Mouse (Mus musculus) liver, embryonic 12.5 days (tissue): ENCODE results near the gene Arhgef7. TPM values are rescaled to one million over a fixed set of nuclear protein-coding genes. Genes with fewer than 3 reads are reported as not detected.

Experiments used
- ATAC-seq: fragments of 200-750 bp; cut with Nextera tagmentation; 2 replicates; pipeline ENCODE4 v1.8.0; 2017; ENCODE audit warnings: moderate number of reproducible peaks, mild to moderate bottlenecking, moderate library complexity
- H3K27ac ChIP-seq: fragments of 300-500 bp; sonication (generic); 2 replicates; pipeline ENCODE4 v1.5.1; 2016; ENCODE audit warnings: mild to moderate bottlenecking
- H3K27me3 ChIP-seq: fragments of 300-500 bp; sonication (generic); replicated peaks from 2 replicates; pipeline ENCODE4 v1.6.1; 2016; ENCODE audit warnings: mild to moderate bottlenecking, moderate library complexity
- H3K36me3 ChIP-seq: fragments of 300-500 bp; sonication (generic); 2 replicates; pipeline ENCODE4 v1.6.1; 2016; ENCODE audit warnings: mild to moderate bottlenecking, moderate library complexity
- H3K4me1 ChIP-seq: fragments of 300-500 bp; sonication (generic); 2 replicates; pipeline ENCODE4 v1.6.1; 2016
- H3K4me2 ChIP-seq: fragments of 300-500 bp; sonication (generic); 2 replicates; pipeline ENCODE4 v1.6.1; 2016; ENCODE audit warnings: mild to moderate bottlenecking, moderate library complexity
- H3K4me3 ChIP-seq: fragments of 300-500 bp; sonication (generic); 2 replicates; pipeline ENCODE4 v1.5.1; 2016; ENCODE audit warnings: mild to moderate bottlenecking, moderate library complexity
- H3K9ac ChIP-seq: fragments of 300-500 bp; sonication (generic); 2 replicates; pipeline ENCODE4 v1.6.1; 2016; ENCODE audit warnings: mild to moderate bottlenecking, moderate library complexity
- H3K9me3 ChIP-seq: fragments of 300-500 bp; sonication (generic); replicated peaks from 2 replicates; pipeline ENCODE4 v1.6.1; 2016; ENCODE audit warnings: mild to moderate bottlenecking, moderate library complexity
- WGBS: fragments of 180-500 bp; shearing (Covaris S2); methylation state at CpG from one replicate; pipeline ENCODE4 v1.1.7; 2016; ENCODE audit not compliant: insufficient replicate concordance; 5-methylcytosine and 5-hydroxymethylcytosine counted together
- polyA plus RNA-seq: library from polyadenylated mRNA; unstranded; fragments of >200 nt; fragmentation: Nextera tagmentation; extraction: Ambion mirVana; gene quantifications from 2 replicates; pipeline ENCODE4 v1.2.1, GENCODE M21; 2016

Arhgef7 gene
- polyA plus RNA-seq, 1 experiment from 2014 or later = 19.5 TPM

DNA sequence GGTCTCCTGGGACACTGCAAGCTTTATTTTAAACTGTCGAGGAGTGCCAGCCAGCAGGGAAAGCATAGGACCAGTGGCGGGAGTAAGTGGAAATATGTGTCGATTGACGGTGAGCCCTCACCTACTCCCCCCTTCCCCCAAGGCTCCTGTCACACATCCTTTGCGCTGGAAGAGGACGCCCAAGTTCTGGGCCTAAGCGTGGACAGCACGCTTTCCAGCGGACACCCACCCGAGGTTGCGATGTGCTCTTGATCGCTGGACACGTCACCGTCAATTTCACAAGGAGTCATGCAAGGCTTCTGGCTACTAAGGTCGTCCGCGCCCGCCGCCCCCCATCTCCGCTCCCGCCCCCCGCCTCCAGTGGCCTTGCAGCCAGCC lies 259 bp upstream of the Arhgef7 start:
- ATAC-seq = no peak
- WGBS = 3% methylated on average over 22 of the region's 22 CpGs
- peaks cover 89% of the 10 kb centered on the region for H3K27me3 ChIP-seq
- no peaks in the 10 kb centered on the region for H3K9me3 ChIP-seq
- H3K27ac ChIP-seq = no peak overlapping the region
- H3K9ac ChIP-seq = 0 out of 2 replicates have a peak overlapping the region, but pooled peaks have one; percentile 33
- H3K4me2 ChIP-seq = peak overlapping the region; percentile 58
- peak overlapping the region; percentile 53 for H3K4me3 ChIP-seq
- H3K4me1 ChIP-seq = 0 out of 2 replicates have a peak, but pooled peaks cover 4% of the 10 kb centered on the region
- H3K36me3 ChIP-seq = no peaks in the 10 kb centered on the region

DNA sequence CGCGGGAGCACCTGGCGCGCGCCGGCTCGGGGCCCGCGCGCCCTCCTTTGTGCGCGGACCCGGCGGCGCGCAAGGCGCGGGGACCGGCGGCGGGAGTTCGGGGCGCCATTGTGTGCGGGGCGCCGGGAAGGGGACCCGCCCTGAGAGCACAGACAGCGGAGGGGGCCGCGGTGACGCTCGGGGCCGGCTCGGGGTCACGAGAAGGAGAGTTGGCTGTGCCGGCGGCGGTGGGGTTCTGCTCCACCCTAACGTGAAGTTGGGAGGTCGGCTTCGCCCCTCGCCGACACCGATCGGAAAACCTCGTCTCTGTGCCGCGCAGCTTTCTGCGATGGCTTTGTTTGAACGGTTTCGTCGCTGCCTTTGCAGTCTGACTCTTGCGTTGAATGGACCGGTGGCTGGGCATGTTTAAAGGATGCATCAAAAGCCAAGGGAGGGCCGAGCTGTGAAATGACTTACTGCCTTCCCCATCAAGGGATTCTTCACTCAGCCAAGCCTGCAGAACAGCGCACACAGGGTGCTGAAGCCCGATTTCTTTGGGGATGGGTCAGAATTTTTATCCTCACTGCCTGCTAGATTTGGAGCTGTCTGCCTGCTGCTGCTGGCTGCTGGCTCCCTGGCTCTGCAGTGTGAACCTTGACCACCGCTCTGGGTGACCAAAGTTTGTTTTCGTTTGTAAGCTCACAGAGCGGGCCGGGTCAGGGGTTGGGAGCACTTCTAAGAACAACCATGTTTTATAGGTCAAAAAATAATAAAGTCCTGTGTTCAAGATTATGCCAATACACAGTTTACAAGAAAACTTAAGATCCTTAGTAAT lies 1.2 kb downstream of the Arhgef7 start:
- Histone ChIP-seq H3K4me2 (peak overlapping the region; percentile 58), H3K9me3 (no peaks in the 10 kb centered on the region), H3K4me1 (0 out of 2 replicates have a peak, but pooled peaks cover 4% of the 10 kb centered on the region), H3K9ac (peak overlapping the region; percentile 42; the same call in 1 of the 2 replicates), H3K27me3 (peaks cover 77% of the 10 kb centered on the region), H3K4me3 (peak overlapping the region; percentile 53), H3K27ac (peak overlapping the region; percentile 61), H3K36me3 (no peaks in the 10 kb centered on the region)
- 2% methylated on average over 53 of the region's 61 CpGs for WGBS
- no peak for ATAC-seq

DNA sequence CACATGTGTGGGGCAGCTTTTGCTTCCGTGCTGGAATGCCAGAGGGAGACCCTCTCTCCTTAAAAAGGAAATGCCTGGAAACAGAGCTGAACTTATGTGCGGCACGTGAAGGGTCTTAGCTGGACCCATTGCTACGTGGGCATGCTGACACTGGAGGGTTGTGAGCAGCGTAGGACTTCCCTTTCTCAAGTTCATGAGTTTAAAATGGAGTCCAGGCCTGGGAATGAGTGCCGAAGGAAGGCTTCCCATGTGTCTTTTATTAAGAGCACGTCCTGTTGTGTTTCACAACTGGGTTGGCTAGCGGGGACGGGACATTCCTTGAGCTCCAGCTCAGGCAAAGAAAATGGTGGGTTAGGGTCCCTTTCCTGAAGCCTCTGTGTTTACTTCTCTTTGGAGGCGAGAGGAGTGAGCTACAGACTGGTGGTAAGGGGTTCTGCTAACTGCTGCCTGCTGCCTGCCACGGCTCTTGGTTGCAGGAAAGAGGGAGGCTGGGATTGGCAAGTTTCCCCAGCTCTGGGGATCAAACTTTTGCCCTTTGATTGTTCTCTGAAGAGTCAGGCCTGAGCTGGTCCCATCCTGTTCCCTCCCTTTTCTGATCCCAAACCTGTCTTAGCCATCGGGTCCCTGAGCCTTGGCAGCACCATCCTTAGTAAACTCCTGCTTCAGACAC lies 2.9 kb downstream of the Arhgef7 start:
- 55% methylated on average over 12 of the region's 12 CpGs for WGBS
- Histone ChIP-seq H3K36me3 (no peaks in the 10 kb centered on the region), H3K4me2 (no peak overlapping the region), H3K9ac (no peak overlapping the region), H3K9me3 (no peaks in the 10 kb centered on the region), H3K27ac (no peak overlapping the region), H3K27me3 (peaks cover 68% of the 10 kb centered on the region), H3K4me3 (no peak overlapping the region), H3K4me1 (0 out of 2 replicates have a peak, but pooled peaks cover 10% of the 10 kb centered on the region)
- no peak for ATAC-seq

DNA sequence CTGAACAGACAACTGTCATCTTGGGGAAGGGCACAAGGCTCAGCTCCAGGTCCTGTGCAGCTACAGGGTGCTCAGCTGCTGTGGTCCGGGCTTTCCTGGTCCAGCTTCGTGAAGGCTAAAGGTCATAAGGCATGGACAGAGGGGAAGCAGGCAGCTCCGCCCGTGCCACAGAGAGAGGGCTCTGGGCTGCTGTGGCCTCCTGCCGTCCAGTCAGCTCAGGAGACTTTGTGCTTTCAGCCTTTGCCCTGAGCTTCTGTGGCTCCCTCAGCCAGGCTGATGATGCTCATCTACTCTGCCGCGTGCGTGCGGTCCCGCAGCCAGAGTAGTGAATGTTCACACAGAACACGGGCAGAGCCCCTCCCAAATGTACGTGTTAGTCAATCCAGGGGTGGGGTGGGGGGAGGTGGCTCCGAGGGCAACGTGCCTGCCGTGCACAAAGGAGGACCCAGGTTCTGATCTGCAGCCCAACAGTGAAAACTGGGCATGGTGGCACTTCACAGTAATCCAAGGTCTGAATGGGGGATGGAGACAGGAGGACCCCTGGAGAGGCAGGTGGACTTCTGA lies 8.2 kb downstream of the Arhgef7 start:
- H3K36me3 ChIP-seq = no peaks in the 10 kb centered on the region
- peak; percentile 66 for ATAC-seq
- H3K4me2 ChIP-seq = peak overlapping the region; percentile 12; the same call in 1 of the 2 replicates
- H3K9ac ChIP-seq = no peak overlapping the region
- H3K4me1 ChIP-seq = 0 out of 2 replicates have a peak, but pooled peaks cover 6% of the 10 kb centered on the region
- H3K27me3 ChIP-seq = peaks cover 18% of the 10 kb centered on the region
- no peaks in the 10 kb centered on the region for H3K9me3 ChIP-seq
- H3K4me3 ChIP-seq = no peak overlapping the region
- H3K27ac ChIP-seq = no peak overlapping the region
- 55% methylated on average over 15 of the region's 15 CpGs for WGBS

DNA sequence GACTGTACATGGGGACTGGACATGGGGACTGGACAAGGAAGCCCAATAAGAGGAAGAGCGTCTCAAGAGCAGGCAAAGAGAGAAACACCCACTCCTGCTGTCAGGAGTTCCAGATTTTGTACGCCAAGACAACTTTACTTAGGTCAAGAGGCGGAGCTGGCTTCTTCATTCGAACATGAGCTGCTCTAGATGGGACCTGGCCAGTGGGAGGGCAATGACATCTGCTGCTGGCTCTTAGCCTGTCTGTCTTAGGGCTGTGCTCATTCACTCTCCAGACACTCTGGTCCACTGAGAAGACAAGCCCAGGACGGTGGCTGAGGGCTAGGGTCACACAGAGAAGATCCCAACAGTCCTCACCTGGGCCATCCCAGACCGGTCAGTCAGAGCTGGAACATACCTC lies 9.6 kb downstream of the Arhgef7 start:
- Histone ChIP-seq H3K36me3 (no peaks in the 10 kb centered on the region), H3K4me3 (no peak overlapping the region), H3K4me1 (0 out of 2 replicates have a peak, but pooled peaks cover 6% of the 10 kb centered on the region), H3K27ac (no peak overlapping the region), H3K9me3 (no peaks in the 10 kb centered on the region), H3K27me3 (peaks cover 12% of the 10 kb centered on the region; the same call in 1 of the 2 replicates), H3K9ac (no peak overlapping the region), H3K4me2 (no peak overlapping the region)
- ATAC-seq = no peak
- 58% methylated on average over 6 of the region's 6 CpGs for WGBS

DNA sequence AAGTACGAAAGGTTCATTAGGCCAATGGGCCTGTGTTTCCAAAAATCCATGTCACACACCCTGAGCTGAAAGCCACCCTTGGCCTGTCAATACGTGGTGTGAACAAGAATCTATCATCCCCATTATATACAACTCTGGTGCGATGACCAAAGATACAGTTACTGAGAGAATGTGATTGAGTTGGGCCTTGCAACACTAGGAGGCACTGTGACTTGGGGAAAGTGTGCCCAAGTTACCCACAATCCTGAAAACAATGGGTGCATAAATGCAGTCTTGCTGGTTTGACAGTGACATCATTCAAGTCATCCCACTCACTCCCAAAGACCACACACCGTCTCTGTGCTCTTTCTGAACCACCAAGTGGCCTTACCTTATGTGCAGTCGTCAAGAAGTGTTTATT lies 11.6 kb downstream of the Arhgef7 start:
- no peak overlapping the region for H3K4me3 ChIP-seq
- no peaks in the 10 kb centered on the region for H3K36me3 ChIP-seq
- no peak overlapping the region for H3K4me2 ChIP-seq
- 56% methylated on average over 5 of the region's 5 CpGs for WGBS
- 0 out of 2 replicates have a peak, but pooled peaks cover 6% of the 10 kb centered on the region for H3K4me1 ChIP-seq
- H3K9me3 ChIP-seq = no peaks in the 10 kb centered on the region
- H3K27ac ChIP-seq = no peak overlapping the region
- H3K9ac ChIP-seq = no peak overlapping the region
- ATAC-seq = no peak
- peaks cover 12% of the 10 kb centered on the region; the same call in 1 of the 2 replicates for H3K27me3 ChIP-seq

DNA sequence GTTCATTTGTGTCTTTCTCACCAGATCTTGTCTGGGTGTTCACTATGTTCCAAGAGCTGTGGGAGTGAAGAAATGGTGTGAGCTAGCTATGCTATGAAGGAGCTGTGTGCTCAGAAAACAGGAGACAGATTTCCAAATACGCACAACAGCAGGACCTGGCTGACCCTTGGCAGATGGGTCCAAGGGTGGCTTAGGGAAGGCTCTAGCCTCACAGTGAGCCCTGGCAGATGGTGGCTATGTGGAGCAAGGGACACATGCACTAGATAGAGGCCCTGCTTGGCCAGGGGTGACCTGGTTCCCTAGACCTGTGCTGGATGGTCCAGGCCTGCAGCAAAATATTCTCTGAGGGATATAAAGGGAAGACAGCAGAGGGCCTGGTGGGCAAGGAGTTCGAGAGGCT lies 13.3 kb downstream of the Arhgef7 start:
- WGBS = 59% methylated on average over 2 of the region's 2 CpGs
- no peaks in the 10 kb centered on the region for H3K36me3 ChIP-seq
- no peak overlapping the region for H3K4me2 ChIP-seq
- H3K27me3 ChIP-seq = peaks cover 1% of the 10 kb centered on the region; the same call in 1 of the 2 replicates
- no peak overlapping the region for H3K27ac ChIP-seq
- no peaks in the 10 kb centered on the region for H3K4me1 ChIP-seq
- no peaks in the 10 kb centered on the region for H3K9me3 ChIP-seq
- no peak overlapping the region for H3K4me3 ChIP-seq
- ATAC-seq = 0 out of 2 replicates have a peak, but pooled peaks have one; percentile 30
- H3K9ac ChIP-seq = no peak overlapping the region

DNA sequence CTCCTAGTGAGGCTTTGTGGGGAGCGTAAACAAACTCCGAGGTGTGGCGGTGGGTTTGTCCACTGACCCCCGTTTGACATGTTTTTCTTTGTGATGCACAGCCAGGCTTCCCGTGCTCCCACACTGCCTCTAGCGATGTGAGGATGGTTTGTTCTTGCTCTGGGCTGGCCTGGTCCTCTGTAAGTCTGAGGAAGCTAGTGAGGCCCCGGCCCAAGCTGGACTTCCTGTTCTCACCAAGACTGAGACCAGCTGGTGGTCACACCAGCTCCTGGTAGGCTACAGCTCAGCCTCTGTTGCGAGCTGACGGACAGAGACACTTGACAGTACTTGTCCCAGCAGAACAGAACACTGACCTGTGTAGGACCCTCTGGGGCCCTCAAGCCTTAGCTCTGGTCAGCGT lies 16.1 kb downstream of the Arhgef7 start:
- ATAC-seq = no peak
- Histone ChIP-seq H3K27me3 (no peaks in the 10 kb centered on the region), H3K4me1 (peaks cover 6% of the 10 kb centered on the region), H3K9me3 (no peaks in the 10 kb centered on the region), H3K36me3 (no peaks in the 10 kb centered on the region), H3K27ac (no peak overlapping the region), H3K4me3 (no peak overlapping the region), H3K9ac (no peak overlapping the region), H3K4me2 (no peak overlapping the region)
- 45% methylated on average over 10 of the region's 10 CpGs for WGBS

DNA sequence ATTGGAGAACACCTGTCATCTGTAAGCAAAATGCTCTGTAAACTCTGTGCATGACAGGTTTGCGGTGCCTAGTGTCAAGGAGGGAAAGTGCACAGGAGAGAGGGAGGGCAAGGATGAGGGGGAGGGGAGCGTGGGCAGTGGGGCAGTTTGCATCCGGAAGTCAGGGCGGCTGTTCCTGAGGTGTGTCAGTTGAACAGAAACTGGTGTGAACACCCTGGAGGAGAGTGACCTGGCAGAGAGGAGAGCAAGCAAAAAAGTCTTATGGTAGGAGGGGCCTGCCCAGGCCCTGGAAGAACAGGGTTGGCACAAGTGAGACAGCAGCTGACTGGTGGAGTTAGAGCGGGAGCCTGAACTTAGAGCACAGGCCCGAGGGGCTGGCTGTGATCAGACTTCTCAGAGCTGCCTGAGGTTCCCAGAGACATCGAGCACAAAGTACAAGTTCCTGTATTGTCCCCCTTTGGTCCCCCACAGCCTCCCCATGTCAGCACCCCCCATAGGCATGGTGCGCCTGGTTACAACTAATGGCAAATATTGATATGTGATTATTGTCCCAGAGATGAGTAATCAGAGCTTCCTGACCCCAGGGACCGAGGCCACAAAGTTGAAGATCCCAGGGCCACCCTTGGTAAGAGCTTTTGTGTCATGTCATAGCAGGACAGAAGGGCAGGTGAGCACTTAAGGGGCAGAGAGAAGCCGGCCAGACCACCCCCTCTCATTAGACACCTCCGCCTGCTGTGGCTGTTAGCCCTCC lies 19.5 kb downstream of the Arhgef7 start:
- Histone ChIP-seq H3K9ac (no peak overlapping the region), H3K36me3 (no peaks in the 10 kb centered on the region), H3K9me3 (no peaks in the 10 kb centered on the region), H3K4me2 (no peak overlapping the region), H3K27me3 (no peaks in the 10 kb centered on the region), H3K4me3 (no peak overlapping the region), H3K4me1 (peaks cover 6% of the 10 kb centered on the region), H3K27ac (no peak overlapping the region)
- ATAC-seq = no peak
- 66% methylated on average over 11 of the region's 11 CpGs for WGBS

DNA sequence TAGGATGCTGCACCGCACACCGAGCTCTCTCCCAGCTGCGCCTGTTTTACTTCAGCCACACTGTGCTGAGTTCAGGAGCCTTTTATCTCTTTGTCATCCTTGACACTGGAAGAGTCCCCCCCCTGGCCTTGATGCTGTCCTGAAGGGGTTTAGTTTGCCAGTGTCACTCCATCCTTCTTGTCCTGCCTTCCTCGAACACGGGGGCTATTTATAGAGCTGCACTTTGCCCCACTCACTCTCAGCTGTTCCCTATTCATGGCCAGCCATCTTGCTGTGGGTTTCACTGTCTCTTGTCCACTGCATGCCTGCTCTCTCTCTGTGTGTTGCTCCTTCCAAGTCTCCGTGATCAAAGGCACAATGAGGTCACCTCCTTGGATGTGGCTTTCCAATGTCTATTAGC lies 22.0 kb downstream of the Arhgef7 start:
- no peak overlapping the region for H3K4me2 ChIP-seq
- H3K4me1 ChIP-seq = peaks cover 6% of the 10 kb centered on the region
- no peak overlapping the region for H3K27ac ChIP-seq
- no peaks in the 10 kb centered on the region for H3K27me3 ChIP-seq
- no peak overlapping the region for H3K9ac ChIP-seq
- no peaks in the 10 kb centered on the region for H3K9me3 ChIP-seq
- no peak overlapping the region for H3K4me3 ChIP-seq
- 51% methylated on average over 6 of the region's 6 CpGs for WGBS
- no peaks in the 10 kb centered on the region for H3K36me3 ChIP-seq
- ATAC-seq = no peak

DNA sequence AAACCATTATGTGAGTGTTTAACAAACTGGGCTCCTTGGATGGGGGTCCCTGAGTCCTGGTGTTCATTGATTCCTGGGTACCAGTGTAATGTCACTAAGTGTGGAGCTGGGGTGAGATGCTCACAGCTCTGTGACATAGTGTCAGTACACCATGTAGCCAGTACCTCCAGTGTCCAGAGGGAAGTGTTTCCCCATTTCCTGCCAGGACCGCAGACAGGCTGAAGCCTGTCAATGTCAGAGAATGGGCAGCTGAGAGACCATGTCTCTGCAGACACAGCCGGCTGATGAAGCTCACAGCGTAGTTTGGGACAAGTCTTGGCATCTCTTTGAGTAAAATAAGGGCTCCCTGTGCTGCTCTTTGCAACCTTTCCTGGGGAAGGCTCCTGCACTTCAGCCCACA lies 24.8 kb downstream of the Arhgef7 start:
- 28% methylated on average over 3 of the region's 3 CpGs for WGBS
- Histone ChIP-seq H3K4me2 (no peak overlapping the region), H3K9me3 (no peaks in the 10 kb centered on the region), H3K4me1 (peaks cover 7% of the 10 kb centered on the region), H3K27me3 (no peaks in the 10 kb centered on the region), H3K9ac (no peak overlapping the region), H3K27ac (no peak overlapping the region), H3K36me3 (no peaks in the 10 kb centered on the region), H3K4me3 (no peak overlapping the region)
- ATAC-seq = no peak
